Mouse (Mus musculus) neural tube, embryonic 14.5 days (tissue): ENCODE results near the gene Bcap29. TPM values are rescaled to one million over a fixed set of nuclear protein-coding genes. Genes with fewer than 3 reads are reported as not detected.
A peak's percentile ranks its signal among the peaks of the same experiment; 100 is the strongest.
"Not testable (repeated sequence)": the region's sequence is repeated elsewhere in the genome, so short reads cannot be mapped to it uniquely, and the experiment has no call there.

Source experiments
- ATAC-seq: fragments of 200-750 bp; cut with Nextera tagmentation; 2 replicates; pipeline ENCODE4 v1.8.0; 2017; ENCODE audit warnings: low read depth, mild to moderate bottlenecking, moderate TSS enrichment, moderate library complexity
- H3K27ac ChIP-seq: fragments of 300-500 bp; sonication (generic); 2 replicates; pipeline ENCODE4 v1.5.1; 2014; ENCODE audit warnings: low read depth, mild to moderate bottlenecking, control low read depth, low read length, moderate library complexity, mixed read lengths
- H3K27me3 ChIP-seq: fragments of 300-500 bp; sonication (generic); 2 replicates; pipeline ENCODE4 v1.6.1; 2014; ENCODE audit warnings: low read length; ENCODE audit not compliant: control insufficient read depth, insufficient read depth
- H3K36me3 ChIP-seq: fragments of 300-500 bp; sonication (generic); 2 replicates; pipeline ENCODE4 v1.6.1; 2014; ENCODE audit warnings: low read length, mixed read lengths; ENCODE audit not compliant: control insufficient read depth, insufficient read depth
- H3K4me1 ChIP-seq: fragments of 300-500 bp; sonication (generic); 2 replicates; pipeline ENCODE4 v1.6.1; 2014; ENCODE audit warnings: low read length; ENCODE audit not compliant: control insufficient read depth, insufficient read depth
- H3K4me2 ChIP-seq: fragments of 300-500 bp; sonication (generic); 2 replicates; pipeline ENCODE4 v1.6.1; 2014; ENCODE audit warnings: mild to moderate bottlenecking, low read depth, low read length, control low read depth
- H3K4me3 ChIP-seq: fragments of 300-500 bp; sonication (generic); 2 replicates; pipeline ENCODE4 v1.5.1; 2014; ENCODE audit warnings: low read depth, low read length, control low read depth, mixed read lengths
- H3K9ac ChIP-seq: fragments of 300-500 bp; sonication (generic); replicated peaks from 2 replicates; pipeline ENCODE4 v1.6.1; 2014; ENCODE audit warnings: low read depth, mild to moderate bottlenecking, control low read depth, low read length, mixed read lengths
- H3K9me3 ChIP-seq: fragments of 300-500 bp; sonication (generic); 2 replicates; pipeline ENCODE4 v1.6.1; 2016; ENCODE audit warnings: low read length; ENCODE audit not compliant: control insufficient read depth
- WGBS: fragments of 180-500 bp; shearing (Covaris S2); extraction: QIAGEN DNeasy Blood & Tissue Kit; methylation state at CpG from one replicate; pipeline ENCODE4 v1.1.7; 2014; 5-methylcytosine and 5-hydroxymethylcytosine counted together
- polyA plus RNA-seq: library from polyadenylated mRNA; unstranded; fragments of >200 nt; fragmentation: Nextera tagmentation; extraction: Ambion mirVana; gene quantifications from 2 replicates; pipeline ENCODE4 v1.2.1, GENCODE M21; 2014

The Bcap29 gene
- polyA plus RNA-seq, 1 experiment from 2014 or later = 33.7 TPM

DNA sequence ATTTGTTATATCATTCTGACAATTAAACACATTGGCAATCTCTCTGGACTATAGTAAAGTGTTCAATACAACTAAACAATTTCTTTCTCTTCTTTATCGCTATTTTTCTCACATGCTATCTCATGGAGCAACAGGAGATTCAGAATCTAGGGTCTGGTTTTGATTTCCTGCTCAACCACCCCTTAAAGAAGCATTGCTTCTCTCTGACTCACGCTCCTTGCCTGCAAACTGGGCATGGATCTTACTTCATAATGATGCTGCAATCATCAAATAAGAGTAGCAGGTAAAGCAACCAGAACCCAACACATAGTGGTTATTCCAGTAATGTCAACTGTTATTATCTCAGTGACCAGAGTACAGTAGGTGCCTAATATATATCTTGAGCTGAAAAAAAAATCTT is 50.7 kb downstream of the Bcap29 start:
- Histone ChIP-seq H3K27me3 (no peaks in the 10 kb centered on the region), H3K4me1 (no peaks in the 10 kb centered on the region), H3K4me2 (no peak overlapping the region), H3K36me3 (no peaks in the 10 kb centered on the region), H3K9me3 (no peaks in the 10 kb centered on the region), H3K4me3 (no peak overlapping the region), H3K27ac (no peak overlapping the region), H3K9ac (no peak overlapping the region)
- WGBS = 85% methylated on average over 2 of the region's 2 CpGs
- ATAC-seq = no peak

DNA sequence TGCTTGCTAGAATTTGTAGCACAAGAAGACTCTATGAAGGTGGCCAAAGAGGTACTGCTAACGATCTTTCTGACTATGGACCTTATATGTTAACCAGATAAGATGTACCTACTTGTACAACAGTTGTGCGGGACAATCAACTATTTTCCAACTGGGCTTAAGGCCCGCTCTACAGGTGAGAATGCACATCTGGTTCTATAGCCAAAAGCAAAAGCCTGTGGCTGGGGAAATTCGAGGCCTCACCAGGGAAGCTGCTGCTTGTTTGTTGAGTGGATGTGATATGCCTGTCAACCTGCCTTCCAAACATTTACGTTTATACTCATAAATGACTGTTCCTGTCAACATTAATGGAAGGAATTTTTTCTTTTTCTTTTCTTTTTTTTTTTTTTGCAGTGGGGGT is 52.4 kb downstream of the Bcap29 start:
- no peaks in the 10 kb centered on the region for H3K27me3 ChIP-seq
- no peaks in the 10 kb centered on the region for H3K4me1 ChIP-seq
- H3K9me3 ChIP-seq = no peaks in the 10 kb centered on the region
- whole genome bisulfite sequencing = 89% methylated on average over 5 of the region's 5 CpGs
- no peak overlapping the region for H3K27ac ChIP-seq
- no peak overlapping the region for H3K4me3 ChIP-seq
- no peak overlapping the region for H3K4me2 ChIP-seq
- no peak for ATAC-seq
- no peak overlapping the region for H3K9ac ChIP-seq
- H3K36me3 ChIP-seq = no peaks in the 10 kb centered on the region

GRCm38 (mm10) chr12:31581319-31581810 is 53.1 kb downstream of the Bcap29 start:
- Histone ChIP-seq H3K4me2 (no peak overlapping the region), H3K4me3 (no peak overlapping the region), H3K9ac (no peak overlapping the region), H3K36me3 (no peaks in the 10 kb centered on the region), H3K27ac (no peak overlapping the region), H3K4me1 (no peaks in the 10 kb centered on the region), H3K9me3 (no peaks in the 10 kb centered on the region), H3K27me3 (no peaks in the 10 kb centered on the region)
- 50% methylated on average over 7 of the region's 7 CpGs for WGBS
- peak; percentile 61; the same call in 1 of the 2 replicates for ATAC-seq

DNA sequence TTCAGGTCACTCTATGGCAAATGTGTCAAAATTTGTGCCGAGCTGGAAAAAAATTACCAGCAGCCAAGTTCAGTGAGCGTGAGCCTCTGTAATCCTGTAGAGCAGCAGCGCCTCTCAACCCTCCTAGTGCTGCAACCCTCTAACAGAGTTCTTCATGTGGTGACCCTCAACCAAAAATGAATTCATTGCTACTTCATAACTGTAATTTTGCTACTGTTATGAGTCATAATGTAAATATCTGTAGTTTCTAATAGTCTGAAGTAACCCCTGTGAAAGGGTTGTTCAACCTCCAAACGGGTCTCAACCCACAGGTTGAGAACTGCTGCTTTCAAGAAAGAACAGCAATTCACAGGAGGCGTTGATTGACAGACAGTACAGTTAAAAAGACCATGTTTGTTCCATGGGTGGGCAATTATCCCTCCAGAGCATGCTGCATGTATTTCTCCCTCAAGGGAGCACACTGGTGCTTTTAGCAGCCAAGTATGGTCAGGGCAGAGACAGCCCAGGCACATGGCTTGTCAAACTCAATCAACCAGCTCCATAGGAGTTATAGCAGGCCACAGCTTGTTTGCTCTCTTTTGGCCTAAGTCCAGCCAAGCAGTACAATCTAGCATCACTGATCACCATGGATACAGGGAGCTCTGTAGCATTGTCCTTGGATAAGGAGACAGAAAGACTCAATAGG is 53.7 kb downstream of the Bcap29 start:
- Histone ChIP-seq H3K36me3 (no peaks in the 10 kb centered on the region), H3K9me3 (no peaks in the 10 kb centered on the region), H3K4me1 (no peaks in the 10 kb centered on the region), H3K27ac (no peak overlapping the region), H3K4me2 (no peak overlapping the region), H3K27me3 (no peaks in the 10 kb centered on the region), H3K4me3 (no peak overlapping the region), H3K9ac (no peak overlapping the region)
- peak; percentile 96 for ATAC-seq
- WGBS = 83% methylated on average over 5 of the region's 5 CpGs

GRCm38 (mm10) chr12:31578691-31579476 is 55.6 kb downstream of the Bcap29 start:
- Histone ChIP-seq H3K4me2 (no peak overlapping the region), H3K9ac (no peak overlapping the region), H3K4me3 (no peak overlapping the region), H3K36me3 (no peaks in the 10 kb centered on the region), H3K27me3 (no peaks in the 10 kb centered on the region), H3K27ac (no peak overlapping the region), H3K4me1 (no peaks in the 10 kb centered on the region), H3K9me3 (no peaks in the 10 kb centered on the region)
- no peak for ATAC-seq
- 89% methylated on average over 8 of the region's 8 CpGs for WGBS

DNA sequence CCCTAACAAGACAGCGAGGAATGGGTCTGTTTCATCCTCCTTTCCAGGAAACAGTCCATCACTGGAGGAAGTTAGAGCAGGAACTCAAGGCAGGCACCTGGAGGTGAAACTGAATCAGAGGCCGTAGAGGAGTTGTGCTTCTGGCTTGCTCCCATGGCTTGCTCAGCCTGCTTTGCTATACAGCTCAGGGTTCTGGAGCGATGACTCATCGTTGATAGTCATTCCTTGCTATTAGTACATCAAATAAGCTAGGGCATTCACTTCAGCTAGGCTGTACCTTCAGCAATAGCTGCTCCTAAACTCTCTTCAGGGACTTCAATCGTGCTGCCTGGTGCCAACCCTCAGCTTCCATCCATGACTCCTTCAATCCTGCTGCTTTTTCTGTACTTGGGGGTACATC is 60.0 kb downstream of the Bcap29 start:
- Histone ChIP-seq H3K27me3 (no peaks in the 10 kb centered on the region), H3K4me3 (no peak overlapping the region), H3K9ac (no peak overlapping the region), H3K36me3 (no peaks in the 10 kb centered on the region), H3K27ac (no peak overlapping the region), H3K9me3 (no peaks in the 10 kb centered on the region), H3K4me2 (no peak overlapping the region), H3K4me1 (no peaks in the 10 kb centered on the region)
- ATAC-seq = no peak
- WGBS = 86% methylated on average over 5 of the region's 5 CpGs

DNA sequence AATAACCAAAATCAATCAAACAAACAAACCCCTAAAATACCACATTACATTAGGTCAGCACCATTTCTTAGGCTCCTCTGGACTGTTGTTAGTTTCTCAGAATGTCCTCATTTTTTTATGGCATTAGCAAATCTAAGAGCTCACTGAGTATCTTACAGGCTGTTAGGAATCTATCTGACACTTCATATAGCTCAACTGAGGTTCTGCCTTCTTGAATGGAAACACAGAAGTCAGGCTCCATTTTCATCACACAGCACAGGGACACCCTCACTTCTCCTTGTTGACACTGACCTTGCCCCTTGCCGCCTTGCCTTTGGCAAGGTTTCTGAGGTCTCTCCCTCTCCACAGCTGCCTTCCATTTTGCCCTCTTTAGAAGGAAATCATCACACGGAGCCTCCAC is 64.7 kb downstream of the Bcap29 start:
- Histone ChIP-seq H3K4me1 (no peaks in the 10 kb centered on the region), H3K4me3 (no peak overlapping the region), H3K9ac (no peak overlapping the region), H3K27ac (no peak overlapping the region), H3K9me3 (no peaks in the 10 kb centered on the region), H3K4me2 (no peak overlapping the region), H3K36me3 (no peaks in the 10 kb centered on the region), H3K27me3 (no peaks in the 10 kb centered on the region)
- WGBS = 65% methylated on average over 2 of the region's 2 CpGs
- ATAC-seq = no peak

GRCm38 (mm10) chr12:31568661-31569060 is 65.8 kb downstream of the Bcap29 start:
- H3K4me2 ChIP-seq = no peak overlapping the region
- H3K27me3 ChIP-seq = no peaks in the 10 kb centered on the region
- no peak overlapping the region for H3K4me3 ChIP-seq
- no peaks in the 10 kb centered on the region for H3K9me3 ChIP-seq
- H3K4me1 ChIP-seq = no peaks in the 10 kb centered on the region
- no peaks in the 10 kb centered on the region for H3K36me3 ChIP-seq
- H3K9ac ChIP-seq = no peak overlapping the region
- ATAC-seq = no peak
- no peak overlapping the region for H3K27ac ChIP-seq

DNA sequence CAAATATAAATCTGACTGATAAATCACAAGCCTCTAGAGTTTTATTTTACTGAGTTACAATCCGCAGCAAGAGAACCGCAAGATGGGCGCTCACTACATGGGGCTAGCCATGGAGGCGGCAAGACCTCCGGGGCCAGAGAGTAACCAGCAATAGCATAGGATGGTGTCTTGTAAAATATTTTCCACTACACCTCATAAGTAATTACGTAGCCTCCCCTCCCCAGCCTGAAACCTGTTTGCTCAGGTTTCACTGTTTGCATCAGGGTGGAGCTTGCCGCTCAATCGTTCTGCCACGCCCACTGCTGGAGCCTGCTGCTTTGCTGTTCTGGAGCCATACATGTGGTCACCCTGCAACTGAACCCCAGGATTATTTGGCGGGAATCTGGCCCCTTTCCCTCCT is 66.9 kb downstream of the Bcap29 start:
- not testable (repeated sequence) for H3K27ac ChIP-seq, H3K27me3 ChIP-seq, H3K9me3 ChIP-seq, H3K4me1 ChIP-seq, H3K9ac ChIP-seq, H3K36me3 ChIP-seq, ATAC-seq, H3K4me3 ChIP-seq
- 27% methylated on average over 10 of the region's 10 CpGs for WGBS
- H3K4me2 ChIP-seq = peak overlapping the region; percentile 33; the same call in 1 of the 2 replicates
